Mouse (Mus musculus) urinary bladder, postnatal 14 days (tissue): ENCODE measurements around the gene Lhfpl2.

Experiments
- DNase-seq: peaks from one replicate; pipeline ENCODE4 v3.0.0; 2021; ENCODE audit warnings: low spot score

The Lhfpl2 gene

DNA sequence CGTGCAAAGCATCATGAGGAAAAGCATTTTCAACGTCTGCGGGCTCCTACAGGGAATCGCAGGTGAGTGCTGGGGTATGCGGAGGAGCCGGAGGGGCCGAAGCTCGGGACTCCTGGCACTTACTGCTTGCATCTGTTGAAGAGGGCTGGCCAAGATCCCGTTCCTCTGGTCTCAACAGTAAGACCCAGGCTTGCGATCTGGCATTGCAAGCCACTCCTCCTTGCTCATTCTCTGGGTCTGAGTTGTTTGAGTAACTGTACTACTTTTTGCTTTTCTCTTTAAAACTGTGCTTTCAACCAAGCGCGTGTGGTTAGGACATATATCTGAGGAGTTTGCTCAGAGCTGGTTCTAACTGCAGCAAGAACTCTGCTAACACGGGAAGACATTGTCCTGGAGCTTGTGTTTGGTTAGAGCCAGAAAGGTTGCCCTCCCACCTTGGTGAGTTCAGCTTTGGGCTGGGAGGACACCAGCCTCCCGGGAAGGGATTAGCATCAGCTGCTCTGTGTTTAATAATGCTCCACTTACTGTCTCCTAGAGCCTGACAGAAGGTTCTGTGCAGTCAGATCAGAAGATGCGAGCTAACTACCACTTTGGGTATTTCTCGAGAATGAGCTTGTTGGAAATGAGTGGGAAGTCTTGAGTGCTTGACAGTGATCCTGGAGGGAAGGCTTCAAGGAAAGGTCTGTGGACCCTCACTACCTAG lies 117.1 kb downstream of the Lhfpl2 start:
- DNase-seq = peak; percentile 27

DNA sequence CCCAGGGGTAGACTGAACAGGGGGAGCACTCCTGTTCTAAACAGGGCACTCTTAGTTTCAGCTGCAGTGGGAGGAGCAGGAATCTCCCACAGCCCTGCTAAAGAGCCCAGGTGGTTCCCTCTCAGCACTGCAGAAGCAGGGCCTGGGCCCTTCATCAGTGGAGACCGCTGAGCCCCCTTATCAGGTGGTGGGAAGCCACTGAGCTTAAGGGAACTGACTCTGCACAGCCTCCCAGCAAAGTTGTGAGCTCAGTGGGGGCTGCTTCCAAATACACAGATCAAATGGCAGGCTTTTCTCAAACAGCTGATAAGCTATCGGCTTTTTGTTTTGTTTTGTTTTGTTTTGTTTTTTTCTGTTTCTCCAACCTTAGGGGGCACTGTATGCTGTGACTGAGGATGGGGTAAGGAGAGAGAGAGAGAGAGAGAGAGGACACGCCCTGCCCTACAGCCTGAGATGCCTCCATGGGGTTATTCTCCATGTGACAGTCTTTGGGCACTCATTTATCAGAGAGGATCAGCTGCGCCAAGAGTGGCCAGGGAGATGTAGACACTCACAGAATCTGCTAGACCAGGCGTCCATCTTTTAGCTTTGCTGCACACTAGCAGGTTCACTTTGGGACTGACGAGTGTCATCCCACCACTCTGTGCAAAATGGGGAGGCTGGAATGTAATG lies 117.9 kb downstream of the Lhfpl2 start:
- DNase-seq = no peak

DNA sequence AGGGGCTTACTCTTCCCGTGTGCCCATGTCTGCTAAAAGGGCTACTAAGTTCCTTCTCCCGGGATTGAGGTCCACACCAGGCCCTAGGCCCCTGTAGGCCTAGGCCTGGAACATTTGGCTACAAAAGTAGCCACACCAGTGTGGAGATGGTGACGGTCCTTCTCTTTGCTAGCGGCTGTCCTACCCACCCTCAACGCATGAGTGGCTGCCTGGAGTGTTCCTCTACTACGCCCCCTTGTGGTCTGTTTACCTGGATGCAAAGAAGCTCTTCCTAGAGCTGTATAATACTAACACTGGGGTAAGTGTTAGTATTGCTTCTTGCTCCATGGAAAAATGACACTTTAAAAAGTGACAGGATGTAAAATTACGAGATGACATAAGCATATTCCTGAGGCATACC lies 119.6 kb downstream of the Lhfpl2 start:
- DNase-seq = no peak

DNA sequence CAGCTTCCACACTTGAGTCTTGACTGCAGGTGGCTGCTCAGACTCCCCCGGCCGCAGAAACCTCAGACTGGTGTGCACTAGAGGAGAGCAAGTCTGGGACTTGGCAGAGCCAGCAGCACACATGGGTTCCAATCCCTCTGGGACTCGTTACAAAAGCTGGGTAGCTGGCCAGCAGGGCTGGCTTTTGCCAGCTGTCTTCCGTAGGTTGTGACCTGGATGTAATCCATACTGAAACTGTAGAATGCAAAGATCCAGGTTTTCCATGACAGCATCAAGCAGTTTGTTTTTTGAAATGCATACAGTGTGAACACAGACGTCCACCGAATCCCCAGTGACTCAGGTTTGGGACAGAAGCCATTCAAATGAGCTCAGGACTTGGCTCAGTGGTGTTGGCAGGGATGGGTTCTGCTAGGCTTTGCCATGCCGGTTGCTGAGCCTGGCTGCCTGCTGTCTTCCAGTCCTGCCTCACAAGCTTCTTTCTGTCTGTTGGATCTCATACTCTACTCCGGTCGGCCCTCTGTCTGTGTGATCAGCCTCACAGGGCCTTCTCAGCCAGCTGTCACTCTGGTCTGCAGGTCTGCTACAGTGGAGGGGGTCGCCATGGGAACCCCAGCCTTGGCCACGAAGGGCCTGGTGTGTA lies 120.9 kb downstream of the Lhfpl2 start:
- no peak for DNase-seq

DNA sequence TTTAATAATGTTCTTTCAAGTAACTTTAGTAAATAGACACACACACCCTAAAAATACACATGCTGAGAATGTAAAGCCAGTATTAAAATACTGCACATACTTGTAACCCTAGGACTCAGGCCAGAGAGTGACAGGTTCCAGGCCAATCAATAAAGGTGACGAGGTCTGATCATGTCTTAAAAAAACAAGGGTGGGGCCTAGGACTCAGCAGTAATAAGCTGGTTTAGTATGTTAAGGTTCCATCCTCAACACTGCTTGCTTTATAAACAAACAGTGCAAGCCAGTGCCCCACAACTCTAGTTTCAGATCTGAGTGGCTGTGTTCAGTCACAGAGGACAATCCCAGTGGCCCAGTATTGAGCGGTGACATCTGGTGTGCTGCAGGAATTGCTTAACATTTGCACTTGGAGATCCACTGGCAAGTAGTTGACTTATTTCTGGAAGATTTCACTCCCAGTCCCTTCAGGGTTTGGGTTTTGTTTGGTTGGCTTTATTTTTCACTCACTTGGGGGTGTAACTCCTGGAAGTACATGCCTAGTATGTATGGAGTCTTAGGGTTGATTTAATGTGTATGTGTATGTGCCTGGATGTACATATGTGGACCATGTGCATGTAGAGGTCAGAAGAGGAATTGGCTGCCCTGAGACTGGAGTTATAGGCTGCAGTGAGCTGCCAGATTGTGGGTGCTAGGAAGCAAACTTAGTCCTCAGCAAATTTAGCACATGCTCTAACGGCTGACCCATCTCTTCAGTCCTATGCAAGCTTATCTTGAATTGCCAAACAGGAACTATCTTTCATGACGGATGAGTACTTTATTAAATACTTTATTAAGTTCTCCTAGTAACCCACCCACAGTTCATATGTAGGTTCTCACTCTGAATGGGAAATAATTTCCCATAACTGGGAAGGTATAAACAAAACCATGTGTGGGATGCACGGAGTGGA lies 123.2 kb downstream of the Lhfpl2 start:
- DNase-seq = no peak

DNA sequence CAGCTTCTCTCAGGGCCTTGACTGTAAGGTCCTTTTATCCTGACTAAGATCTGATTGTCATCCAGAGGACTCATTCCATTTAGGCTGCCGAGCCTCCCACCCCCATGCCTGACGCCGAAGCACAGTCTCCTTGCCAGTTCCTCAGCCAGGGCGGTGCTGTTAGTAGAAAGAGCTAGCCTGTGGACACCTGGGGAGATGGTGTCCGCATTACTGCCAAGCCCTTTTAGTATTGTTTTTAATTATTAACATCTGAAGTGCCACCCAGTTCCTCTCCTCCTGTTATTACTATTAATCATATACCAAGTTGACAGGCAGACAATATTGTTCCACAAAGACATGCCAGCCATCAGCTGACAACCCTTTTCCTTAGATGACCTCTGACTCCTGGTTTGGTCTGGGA lies 124.4 kb downstream of the Lhfpl2 start:
- no peak for DNase-seq

DNA sequence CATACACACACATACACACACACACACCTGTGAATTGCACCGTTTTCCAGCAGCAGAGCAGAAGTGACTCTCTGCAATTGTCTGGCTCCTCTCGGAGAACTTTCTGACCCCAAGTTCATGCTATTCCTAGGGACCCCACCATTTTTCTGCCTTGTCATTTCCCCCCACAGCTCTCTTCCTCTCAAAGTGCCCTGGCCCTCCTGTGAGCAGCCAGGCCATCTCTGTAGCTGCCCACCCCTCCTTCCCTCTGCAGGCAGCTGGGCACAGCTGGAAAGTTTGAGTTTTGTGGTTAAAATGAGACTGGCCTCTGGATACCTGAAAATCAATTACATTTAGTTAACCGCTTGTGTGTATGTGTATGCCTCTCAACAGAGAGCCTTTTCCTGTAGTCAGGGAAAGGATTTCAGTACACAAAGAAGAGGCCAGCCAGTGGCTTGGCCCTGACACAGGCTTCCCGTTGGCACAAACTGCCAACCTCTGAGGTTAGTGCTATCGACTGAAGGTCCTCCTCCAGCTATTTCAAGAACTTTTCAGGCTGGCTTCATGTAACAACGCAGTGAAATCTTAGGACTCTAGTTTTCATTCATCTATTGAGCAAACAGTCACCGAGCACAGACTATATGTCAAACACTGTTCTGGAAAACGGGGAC lies 125.9 kb downstream of the Lhfpl2 start:
- DNase-seq = no peak

DNA sequence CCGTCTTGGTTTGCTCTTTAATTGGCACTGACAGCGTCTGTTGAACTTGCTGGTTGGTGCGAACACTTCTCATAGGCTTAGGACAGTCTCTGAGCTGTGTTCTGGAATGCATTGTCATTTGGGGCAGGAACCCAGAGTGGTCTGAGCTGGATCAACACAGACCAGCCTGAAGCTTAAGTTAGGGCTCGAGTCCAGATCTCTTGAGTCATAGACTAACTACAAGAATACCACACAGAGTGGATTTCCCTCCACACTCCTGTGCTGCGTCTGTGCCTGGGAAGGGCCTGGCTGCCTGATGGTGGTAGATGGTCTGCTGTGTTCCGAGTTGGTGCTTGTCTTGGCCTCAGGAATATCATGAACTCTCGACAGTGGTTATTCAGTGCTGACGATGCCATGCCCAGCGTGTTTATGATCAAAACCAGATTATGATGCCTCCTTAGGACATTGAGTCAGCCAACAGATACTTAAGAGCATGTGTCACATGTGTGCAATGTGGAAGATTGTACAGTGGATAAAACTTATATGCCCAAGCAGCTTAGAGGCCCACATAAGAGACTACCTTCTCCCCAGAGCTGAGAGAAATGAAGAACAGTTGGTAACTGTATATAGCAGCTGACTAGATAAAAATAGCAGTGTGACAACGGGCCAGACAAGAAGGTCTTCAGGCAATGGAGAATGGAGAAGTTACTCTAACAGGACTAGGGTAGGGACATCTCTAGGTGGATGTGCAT lies 127.3 kb downstream of the Lhfpl2 start:
- DNase-seq = no peak

DNA sequence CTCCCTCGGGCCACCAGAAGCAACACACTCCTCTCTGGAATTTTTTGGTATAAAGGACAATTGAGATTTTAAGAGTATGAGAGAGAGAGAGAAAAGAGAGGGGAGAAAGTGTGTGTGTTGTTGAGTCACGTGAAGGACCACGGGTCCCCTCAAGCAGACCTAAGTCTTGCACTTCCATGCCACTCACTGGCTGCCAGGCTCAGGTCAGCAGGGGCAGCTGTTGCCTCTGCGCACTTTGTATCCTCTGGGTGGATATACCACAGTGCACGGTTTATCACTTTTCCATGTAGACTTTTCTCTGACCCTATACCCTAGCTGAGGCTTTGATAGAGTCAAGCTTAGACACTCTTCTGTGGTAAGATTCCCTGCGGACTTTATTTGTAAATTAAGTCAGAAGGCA lies 128.0 kb downstream of the Lhfpl2 start:
- no peak for DNase-seq

DNA sequence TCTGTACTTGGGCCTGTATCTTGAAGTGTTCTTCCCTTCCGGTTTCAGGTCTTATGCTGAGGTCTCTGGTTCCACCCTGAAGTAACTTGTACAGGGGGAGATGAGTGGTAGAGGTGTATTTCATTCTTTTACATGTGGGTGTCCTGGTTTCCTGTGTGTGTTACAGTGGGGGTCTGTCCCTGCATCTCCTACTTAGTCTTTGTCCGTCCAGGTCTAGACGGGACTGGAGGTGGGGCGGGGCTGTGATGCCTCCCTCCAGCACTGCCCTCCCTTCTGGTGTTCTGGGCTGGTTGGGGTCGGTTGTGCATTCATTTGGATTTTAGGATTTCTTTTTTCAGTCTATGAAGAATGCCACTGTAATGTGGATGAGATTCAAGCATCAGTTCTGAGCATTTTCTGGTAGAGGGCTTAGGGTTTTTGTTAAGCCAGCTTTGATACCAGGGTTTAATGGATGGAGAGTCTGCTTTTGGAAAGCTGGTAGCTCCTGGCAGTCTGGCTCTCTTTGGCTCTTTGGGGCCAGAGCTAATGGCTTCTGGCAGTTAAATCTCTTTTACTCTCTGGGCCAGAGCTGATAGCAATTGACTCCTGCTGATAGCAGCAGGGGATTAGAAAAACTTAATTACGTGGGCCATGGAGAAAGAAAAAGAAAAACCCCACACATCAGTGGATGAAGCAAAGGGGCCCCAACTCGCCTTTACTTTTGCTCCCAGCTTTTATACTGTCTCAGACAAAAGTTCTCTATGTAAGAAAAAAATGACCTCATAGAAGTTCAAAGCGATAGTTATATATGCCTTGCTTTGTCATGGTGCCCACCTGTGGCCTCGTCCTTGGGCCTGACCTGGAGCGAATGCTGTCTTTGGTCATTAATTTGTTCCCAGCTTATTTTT lies 130.8 kb downstream of the Lhfpl2 start:
- no peak for DNase-seq

DNA sequence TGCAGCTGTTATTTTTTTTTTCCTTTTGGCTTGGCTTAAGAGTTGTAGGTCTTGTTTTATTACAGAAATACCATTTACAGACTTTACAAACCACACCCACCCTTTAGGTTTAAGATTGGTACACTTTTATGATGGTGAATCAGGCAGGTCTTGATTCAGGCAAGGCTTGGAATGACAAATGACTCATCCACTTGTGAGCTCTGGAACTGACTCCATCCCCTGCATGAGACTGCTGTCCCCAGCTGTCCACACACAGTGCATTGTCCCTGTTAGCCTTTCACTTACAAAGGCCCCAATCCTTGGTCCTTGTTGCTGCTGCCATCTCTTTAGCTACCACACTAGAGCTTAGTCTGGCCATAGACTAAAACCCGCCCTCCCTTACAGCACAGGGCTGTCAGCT lies 132.8 kb downstream of the Lhfpl2 start:
- DNase-seq = no peak

DNA sequence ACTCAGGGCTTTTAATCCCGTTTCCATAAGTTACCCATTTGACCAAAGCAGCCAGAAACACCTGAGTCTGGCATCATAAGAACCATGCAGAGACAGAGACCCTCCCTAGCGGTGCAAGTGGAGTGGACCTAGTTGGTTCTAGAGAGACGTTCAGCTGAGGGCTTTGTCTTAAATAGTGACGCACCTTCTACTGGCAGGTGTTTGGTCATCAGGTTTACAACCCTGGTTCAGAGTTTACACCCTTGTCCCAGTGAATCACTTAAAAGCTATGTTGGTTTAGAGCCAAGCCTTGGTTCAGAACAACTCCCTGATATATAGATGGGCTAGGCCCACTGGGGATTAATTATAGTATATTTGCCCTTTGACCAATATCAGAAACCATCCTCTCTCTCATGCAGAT lies 135.6 kb downstream of the Lhfpl2 start:
- no peak for DNase-seq

DNA sequence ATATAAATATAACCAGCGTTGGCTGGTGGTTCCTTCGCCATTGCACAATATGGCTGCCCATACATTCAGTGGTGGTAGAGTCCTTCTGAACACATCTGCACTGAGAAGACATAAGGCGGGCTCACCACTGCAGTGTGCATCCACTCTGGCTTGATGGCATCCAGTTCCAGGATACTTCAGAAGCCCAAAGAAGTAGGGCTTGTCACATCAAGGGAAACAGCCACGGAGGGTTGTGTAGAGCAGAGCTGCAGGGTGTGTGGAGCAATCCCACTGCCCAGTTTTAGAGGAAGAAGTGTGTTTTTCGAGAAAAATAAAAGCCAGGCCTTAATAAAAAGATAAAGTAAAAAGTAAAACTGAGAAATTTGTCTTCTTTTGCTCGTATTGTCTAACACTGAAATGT lies 141.0 kb downstream of the Lhfpl2 start:
- no peak for DNase-seq

DNA sequence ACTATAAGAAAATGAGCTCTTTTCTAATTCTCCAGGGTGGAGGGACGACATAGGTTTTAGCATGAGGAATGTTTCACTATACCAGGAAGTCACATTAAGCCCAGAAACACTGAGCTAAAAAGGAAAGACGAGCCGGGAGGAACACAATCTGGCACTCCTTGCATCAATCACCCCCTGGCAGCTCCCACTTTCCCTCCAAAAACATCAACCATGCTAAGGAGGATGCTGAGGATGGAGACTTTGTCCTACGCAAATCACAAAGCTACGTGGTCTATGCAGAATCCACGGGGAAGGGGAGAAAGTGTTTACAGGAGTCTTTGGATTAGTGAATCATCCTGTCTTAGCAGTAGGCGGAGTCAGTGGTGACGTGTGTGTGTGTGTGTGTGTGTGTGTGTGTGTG lies 142.2 kb downstream of the Lhfpl2 start:
- no peak for DNase-seq

DNA sequence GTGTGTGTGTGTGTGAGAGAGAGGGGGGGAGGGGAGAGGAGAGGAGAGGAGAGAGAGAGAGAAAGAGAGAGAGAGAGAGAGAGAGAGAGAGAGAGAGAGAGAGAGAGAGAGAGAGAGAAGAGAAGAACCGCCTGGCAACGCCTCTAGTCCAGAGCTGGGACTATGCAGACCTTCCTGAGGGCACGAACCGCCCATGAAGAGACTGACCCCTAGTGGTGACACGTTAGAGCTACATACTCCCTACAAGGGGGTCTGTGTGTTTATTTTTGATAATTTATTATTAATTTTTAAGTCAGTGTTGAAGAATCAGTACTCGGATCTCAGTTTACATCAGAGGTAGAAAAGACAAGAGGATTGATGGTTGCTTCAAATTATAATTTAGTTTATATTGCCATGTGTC lies 147.6 kb downstream of the Lhfpl2 start:
- peak; percentile 50 for DNase-seq

DNA sequence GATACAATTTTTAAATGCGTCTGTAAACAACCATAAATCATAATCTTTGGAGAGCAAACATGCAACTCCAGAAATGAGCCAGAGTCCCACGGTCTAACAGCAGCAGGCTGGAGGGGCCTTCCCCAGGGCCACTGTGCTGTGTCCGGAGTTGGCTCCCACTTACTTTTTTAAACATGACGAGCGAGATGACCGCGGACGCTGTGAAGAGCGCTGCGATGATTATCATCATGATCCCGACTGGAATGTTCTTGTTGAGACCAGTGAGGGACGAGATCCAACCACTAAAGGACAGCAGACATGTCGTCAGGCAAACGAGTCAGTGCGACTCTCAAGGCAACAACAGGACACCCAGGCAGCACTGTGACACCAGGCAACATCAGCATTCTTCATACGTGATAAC lies 150.4 kb downstream of the Lhfpl2 start:
- DNase-seq = no peak

DNA sequence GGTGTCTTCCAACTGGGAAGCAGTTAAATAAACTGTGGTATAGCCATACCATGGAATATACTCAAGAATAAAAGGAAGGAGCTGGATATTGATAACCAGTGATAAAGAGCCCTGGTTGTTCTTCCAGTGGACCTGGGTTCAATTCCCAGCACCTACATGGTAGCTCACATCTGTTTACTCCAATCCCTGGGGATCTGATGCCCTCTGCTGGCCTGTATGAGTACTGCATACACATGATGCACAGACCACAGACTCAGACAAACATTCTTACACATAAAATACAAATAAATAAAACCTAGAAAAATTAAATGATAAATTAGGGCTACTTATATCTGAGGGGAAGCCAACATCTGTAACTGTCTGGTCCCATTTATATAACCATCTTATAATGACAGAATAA lies 151.3 kb downstream of the Lhfpl2 start:
- DNase-seq = no peak

DNA sequence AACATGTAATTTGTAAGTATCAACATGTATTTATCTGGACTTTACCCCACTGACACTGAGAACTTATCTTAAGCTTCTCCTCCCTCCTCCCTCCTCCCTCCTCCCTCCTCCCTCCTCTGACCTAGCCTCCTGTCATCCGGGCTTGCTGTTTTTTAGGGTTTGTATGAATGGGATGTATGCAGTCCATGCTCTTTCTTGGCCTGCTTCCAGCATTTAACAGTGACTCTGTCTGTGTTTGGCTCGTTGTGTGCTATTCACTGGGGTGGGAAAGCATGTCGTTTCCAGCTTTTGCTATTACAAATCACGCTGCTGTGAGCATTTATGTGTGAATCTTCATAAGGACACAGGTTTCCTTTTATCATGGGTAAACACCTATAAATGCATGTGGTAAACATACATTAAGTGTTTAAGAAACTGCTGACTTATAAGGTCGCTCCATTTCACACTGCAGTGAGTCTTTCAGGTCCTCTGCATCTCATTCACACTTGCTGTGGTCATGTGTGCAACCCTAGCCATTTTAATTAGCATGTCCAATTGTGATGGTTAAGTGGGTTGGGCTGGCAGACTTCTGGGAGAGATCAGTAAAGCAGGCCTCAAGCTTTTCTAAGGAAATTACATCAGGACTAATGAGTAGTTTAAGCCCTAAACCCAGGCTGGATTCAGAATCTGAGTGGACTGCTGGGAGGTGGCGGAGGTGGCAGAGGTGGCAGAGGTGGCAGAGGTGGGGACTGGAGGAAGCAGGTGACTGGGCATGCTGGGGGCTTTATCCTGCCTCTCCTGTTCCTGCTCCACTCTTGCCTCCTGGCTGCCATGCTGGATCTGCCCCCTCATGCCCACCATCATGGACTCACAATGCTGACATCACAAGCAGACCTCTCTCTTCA lies 153.9 kb downstream of the Lhfpl2 start:
- DNase-seq = no peak

DNA sequence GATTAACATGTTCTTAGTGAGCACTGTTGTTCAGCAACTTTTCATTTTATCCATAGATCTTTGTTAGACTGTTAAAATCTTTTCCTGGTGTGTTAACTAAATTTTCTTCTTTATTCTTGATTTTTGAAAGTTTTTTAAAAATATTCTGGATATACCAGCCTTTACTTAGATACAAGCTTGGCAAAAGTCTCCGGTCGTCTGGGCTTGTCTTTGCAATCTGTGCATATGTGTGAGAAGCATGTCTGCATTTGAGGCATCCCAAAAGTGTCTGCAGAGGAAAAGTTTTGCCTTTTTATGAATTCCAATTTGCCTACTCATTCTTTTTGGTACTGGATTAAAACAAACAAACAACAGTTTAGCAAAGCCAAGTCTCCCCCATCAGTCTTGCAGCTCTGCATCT lies 154.6 kb downstream of the Lhfpl2 start:
- no peak for DNase-seq
